Mouse (Mus musculus) ZHBTc4 (cell line): ENCODE measurements at regions not wholly inside any gene's neighbourhood (a gene's known extent, or its start where the extent isn't known, plus 50 kb on each side); places are given as distances from the start of the nearest gene placed in this dataset.

Source experiments
- DNase-seq: peaks from one replicate; pipeline ENCODE4 v3.0.0-alpha.2; 2011; ENCODE audit warnings: low read depth, low spot score

DNA sequence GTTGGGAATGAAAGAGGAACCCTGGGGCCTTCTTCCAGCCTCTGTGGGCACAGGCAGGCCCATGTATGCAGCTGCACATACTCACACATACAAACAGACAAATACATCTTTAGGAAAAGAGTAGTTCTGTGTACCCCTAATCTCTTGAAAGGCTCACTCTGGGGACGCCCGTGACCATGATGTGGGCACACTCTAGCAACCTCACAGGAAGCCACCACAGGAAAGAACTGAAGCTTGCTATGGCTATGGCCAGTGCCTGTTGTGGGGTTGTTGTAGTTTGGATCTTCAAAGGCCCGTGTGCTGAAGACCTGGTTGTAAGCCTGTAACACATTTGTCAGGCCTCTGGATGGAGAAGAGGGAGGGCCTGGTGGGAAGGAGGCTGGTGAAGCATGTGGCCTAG, 175.4 kb upstream of the Prok2 start:
- no peak for DNase-seq

- no peak for DNase-seq
These were observed 175.0 kb upstream of the Prok2 start for GRCm38 (mm10) chr6:99901146-99901545.

DNA sequence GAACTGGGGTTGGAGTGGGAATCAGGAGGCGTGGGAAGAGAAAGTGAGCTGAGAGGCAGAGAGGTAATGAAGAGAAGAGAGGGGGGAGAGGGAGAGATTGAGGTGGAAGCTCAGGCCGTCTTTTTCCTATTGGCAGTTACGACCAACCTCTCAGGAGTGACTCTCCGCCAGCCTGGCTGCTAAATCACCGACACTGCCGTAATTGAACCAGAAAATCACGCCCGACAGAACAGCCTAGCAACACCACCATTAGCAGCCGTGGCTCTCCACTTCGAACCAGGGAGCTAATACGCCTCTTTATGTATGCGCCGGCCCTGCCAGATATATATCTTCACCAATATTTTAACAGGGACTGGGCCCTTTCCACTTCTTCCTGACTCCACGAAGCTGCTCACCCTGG, 173.5 kb upstream of the Prok2 start:
- no peak for DNase-seq

DNA sequence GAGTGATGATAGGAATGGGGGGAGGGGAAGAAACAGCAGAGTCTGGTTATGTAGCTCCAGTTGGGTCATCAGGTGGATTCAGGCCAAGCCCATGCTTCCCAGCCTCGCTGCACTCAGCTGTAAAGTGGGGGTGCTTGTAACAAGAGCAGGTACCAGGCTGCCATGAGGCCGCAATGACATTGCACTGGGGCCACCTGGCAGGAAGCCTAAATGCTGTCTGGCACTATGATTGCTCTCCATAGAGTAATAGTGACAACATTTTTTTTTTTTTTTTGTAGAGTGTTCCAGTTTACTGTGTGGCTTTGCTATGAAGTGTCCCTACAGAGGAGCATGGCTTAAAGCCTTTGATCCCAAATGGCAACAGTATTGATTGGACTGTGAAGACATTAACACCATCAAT, 171.9 kb upstream of the Prok2 start:
- no peak for DNase-seq

DNA sequence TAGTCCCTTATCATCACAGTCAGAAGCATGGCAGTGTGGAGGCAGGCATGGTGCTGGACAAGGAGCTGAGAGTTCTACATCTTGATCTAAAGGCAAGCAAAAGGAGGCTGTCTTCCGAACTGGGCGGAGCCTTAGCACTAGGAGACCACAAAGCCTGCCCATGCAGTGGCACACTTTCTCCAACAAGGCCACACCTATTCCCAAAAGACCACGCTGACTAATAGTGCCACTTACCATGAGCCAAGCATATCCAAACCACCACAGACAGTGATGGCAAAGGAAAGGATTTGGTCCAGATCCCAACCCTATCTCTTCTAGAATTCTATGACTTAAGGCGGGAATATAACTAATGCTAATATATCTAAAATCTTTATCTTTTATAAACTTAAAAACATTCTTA, 169.4 kb upstream of the Prok2 start:
- no peak for DNase-seq

- peak; percentile 79 for DNase-seq
These were observed 167.7 kb upstream of the Prok2 start for GRCm38 (mm10) chr6:99893936-99894335.

DNA sequence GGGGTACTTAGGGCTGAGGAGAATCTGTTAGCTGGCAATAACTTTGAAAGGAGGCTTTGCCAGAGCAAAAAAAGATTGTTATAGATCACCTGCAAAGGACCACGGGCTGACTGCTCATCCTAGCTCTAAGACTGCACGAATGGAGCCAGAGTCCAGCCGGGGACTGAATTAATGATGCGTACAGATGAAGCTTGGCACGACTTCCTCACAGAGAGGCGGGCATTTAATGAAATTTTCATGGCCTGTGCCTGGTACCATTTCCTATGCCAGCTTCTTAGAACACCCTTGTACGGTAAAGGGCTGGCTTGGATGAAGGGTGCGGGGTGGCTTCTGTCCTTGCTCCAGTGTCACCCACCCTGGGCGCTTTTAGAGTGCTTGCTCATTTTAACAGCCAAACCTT, 166.0 kb upstream of the Prok2 start:
- no peak for DNase-seq

- peak; percentile 54 for DNase-seq
These were observed 165.6 kb upstream of the Prok2 start for GRCm38 (mm10) chr6:99891790-99892189.

- no peak for DNase-seq
These were observed 164.6 kb upstream of the Prok2 start for GRCm38 (mm10) chr6:99890805-99891204.

GRCm38 (mm10) chr6:99889055-99889454, 162.9 kb upstream of the Prok2 start:
- DNase-seq: no peak

DNA sequence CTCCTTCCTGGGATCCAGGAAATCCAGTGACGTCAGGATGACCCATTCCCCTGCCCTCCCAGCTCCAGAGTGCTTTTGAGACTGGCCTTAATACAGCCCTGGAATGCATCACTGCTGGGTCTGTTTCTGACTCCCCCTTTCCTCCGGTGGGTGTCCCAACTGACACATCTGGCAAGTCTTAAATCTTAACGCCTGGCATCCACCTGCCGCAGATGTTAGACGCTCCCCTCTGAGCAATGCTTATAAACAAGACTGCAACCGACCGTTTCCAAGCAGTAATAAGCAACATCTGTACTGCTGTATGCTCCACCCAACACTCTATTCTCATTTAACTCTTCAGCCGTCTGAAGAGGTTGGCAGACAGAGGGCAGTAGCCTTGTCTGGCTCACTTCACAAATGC, 161.7 kb upstream of the Prok2 start:
- no peak for DNase-seq

GRCm38 (mm10) chr6:99884755-99885154, 158.6 kb upstream of the Prok2 start:
- no peak for DNase-seq

GRCm38 (mm10) chr6:99884054-99884453, 157.9 kb upstream of the Prok2 start:
- no peak for DNase-seq

GRCm38 (mm10) chr6:99881606-99882005, 155.4 kb upstream of the Prok2 start:
- no peak for DNase-seq

DNA sequence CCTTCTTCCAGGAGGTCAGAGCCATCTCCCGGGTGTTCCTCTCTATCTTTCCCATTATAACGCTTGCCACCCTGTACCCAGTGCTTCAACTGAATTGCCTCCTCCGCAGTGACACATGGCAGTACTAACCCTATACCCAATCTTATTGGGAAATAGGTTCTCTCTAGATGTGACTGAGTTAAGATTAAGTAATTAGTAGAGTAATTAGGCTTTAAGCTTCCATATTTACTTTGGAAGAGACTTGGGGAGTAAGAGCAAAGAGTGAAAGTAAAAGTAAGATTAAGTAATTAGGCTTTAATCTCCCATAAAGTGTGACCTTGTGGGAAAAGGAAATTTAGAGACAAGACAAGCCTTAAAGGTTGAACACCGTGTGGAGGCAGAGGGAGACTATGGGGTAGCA, 148.7 kb upstream of the Prok2 start:
- no peak for DNase-seq

- DNase-seq: no peak
These were observed 147.8 kb upstream of the Prok2 start for GRCm38 (mm10) chr6:99874029-99874428.

DNA sequence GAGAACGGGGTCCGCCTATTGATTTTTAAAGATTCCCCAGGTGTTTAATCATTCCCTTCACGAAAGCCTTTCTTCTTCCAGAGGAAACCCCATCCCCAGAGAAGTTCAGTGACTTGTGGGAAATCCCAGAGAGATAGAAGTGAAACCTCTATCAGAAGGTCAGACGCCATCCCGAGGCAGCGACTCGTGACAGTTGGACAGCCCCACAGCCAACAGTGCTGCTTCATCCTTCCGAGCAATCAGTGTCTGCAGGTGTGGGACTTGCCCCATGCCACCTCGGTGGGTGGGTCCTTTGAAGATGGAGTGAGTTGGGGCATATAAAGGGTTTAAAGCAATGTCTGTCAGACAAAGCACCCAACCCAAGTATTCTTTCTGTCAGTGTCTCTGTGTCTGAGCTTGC, 139.9 kb upstream of the Prok2 start:
- DNase-seq: no peak

DNA sequence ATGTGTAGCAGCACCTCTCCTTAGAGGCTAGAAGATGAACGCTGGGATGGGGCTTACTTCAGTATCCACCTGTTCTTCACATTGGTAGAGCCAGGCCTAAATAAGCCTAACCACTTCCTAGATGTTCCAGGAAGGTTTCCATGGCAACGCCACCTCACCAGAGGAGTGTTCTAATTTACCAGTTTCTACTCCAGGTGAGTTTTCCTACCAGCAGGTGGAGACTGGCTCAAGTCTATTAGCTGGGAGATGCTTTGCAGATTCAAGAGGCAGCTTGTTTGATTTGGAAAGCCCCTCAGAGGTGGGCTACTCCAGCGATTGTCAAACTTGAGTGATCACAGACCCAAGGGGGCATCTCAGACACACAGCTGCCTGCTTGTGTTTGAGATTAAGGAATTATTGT, 138.8 kb upstream of the Prok2 start:
- peak; percentile 76 for DNase-seq

DNA sequence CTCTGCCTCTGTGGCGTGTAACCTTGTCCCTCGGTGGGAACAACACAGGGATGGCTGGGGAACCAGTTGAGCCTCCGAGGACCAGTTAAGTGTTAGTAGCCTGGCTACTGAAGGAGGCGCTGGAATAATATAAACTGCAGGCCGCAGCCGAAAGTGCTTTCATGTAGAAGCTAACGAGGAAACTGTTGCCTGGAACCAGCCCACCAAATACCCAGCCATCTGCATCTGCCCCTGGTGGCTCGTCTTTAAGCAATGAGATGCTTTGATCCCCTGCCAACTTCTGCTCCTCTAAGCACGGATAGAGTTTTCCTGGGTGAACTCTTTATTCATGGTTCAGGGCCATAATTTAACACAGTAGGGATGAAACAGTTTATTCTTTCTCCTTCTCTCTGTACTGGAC, 137.2 kb upstream of the Prok2 start:
- no peak for DNase-seq

DNA sequence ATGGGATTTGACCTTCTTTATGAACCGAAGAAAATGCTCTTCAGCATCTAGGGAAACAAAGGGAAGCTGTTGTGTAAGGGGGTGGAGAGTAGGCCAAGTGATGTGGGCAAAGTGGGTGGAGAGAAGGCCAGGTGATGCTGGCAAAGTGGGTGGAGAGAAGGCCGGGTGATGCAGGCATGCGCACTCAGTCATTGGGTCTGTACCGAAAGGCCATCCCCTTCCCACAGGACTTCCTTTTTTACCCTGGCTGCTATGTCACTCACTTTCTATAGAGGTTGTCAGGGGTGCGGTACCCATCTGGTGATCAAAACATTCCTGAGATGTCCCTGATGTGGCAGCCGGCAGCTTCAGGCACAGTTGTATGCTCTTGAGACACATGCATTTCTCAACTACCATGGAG, 131.2 kb upstream of the Prok2 start:
- peak; percentile 52 for DNase-seq

- DNase-seq: peak; percentile 16
These were observed 127.5 kb upstream of the Prok2 start for GRCm38 (mm10) chr6:99853716-99854115.

GRCm38 (mm10) chr6:99850706-99851105, 124.5 kb upstream of the Prok2 start:
- DNase-seq: no peak

GRCm38 (mm10) chr6:99845508-99845846, 119.3 kb upstream of the Prok2 start:
- DNase-seq: no peak

DNA sequence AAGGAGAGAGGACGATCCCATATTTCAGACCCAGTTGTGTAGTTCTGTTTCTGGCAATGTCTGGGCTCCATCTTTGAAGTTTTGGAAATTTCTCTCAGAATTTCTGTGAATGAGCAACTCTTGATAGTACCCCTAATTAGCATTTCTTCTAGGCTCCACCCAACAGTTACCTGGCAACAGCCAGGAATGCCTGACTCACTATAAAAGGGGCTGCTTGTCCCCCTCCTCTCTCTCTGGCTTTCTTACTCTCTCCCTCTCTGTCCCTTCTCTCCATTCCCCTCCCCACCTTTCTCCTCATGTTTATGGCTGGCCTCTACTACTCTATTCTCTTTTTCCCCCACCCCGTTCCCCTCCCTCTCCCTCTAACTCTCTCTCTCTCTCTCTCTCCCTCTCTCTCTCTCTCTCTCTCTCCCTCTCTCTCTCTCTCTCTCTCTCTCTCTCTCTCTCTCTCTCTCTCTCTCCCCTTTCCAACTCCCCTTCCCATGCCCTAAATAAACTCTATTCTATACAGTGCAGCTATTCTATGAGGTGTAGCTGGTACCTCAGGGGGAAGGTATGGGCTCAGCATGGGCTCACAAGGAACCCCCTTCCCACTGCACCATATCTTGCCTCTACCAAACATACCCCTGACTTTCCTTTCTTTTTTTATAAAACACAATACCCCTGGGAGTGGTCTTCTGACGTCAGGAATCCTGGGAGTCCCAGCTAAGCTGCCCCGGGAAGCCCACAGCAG, 118.7 kb upstream of the Prok2 start:
- peak; percentile 11 for DNase-seq
